Mouse (Mus musculus) cerebellum, adult 9-11 months (tissue): ENCODE data around the gene Bcap31.
"Not testable (repeated sequence)": the region's sequence is repeated elsewhere in the genome, so short reads cannot be mapped to it uniquely, and the experiment has no call there.

Experiments
- DNase-seq: peaks from one replicate; pipeline ENCODE4 v3.0.0; 2022

Bcap31 gene

DNA sequence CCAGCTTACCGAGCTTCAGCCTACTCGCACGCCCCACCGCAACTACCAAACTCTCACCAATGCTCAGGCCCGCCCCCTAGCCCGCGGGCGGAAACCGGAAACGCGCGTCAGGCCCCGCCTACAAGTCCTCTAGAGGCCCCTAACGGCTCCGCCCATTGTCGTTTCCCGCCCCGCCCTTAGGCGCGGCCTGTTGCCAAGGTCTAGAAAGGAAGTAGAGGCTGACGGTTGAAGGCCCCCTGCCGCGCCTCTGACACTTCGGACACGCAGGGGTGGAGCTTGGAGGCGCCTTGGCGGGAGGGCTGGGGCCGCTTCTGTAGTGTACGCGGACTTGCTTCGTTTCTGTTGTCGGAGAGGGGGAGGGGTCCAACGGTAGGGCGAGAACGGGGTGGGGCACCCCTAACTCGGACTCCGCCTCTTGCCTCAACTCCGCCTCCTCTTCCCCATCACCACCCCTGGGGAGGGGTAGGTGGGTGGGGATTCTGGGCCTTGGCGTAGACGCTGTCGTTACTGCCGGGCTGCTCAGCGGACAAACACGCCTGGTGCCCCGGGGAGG lies at the start of gene Bcap31, which contains the start of gene Abcd1:
Gene Bcap31 (minus strand): TSS at position 67 of the 553 bp plus-strand sequence.
Gene Abcd1 (plus strand): TSS at position 489 of the 553 bp plus-strand sequence.
- peak; percentile 91 for DNase-seq

DNA sequence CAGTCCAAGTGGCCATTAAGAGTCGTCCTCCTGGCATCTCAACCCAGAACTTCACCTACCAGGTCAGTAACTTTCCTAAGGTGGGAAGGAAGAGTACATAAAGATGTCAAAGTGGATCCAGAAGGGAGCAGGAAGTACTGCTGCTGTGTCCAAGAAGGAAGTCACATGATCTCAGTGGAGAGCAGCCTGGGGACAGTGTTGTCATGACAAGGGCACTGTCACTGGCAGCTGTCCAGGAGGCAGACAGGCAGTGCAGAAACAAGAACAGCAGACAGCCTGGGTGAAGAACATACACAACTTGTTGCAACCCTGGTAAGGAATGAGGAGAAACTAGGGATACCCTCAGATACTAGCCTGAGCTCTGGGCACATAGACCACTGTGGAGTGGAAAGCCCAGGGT lies 49.3 kb upstream of the Bcap31 start:
- peak; percentile 21 for DNase-seq

DNA sequence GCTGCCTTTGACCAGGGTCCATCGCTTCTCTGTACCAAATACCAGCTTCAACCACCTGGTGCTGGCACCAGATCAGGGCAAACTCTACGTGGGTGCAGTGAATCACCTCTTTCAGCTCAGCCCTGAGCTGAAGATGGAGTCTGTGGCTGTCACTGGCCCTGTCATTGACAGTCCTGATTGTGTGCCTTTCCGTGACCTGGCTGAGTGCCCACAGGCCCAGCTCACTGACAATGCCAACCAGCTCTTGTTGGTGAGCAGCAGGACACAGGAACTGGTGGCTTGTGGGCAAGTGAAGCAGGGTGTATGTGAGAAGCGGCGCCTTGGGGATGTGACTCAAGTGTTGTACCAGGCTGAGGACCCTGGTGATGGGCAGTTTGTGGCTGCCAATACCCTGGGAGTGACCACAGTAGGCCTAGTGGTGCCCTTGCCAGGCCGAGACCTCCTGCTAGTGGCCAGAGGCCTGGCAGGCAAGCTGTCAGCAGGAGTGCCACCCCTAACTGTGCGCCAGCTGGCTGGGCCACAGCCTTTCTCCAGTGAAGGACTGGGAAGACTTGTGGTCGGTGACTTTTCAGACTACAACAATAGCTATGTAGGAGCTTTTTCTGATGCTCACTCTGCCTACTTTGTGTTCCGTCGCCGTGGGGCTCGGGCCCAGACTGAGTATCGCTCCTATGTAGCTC lies 42.8 kb upstream of the Bcap31 start:
- peak; percentile 76 for DNase-seq

DNA sequence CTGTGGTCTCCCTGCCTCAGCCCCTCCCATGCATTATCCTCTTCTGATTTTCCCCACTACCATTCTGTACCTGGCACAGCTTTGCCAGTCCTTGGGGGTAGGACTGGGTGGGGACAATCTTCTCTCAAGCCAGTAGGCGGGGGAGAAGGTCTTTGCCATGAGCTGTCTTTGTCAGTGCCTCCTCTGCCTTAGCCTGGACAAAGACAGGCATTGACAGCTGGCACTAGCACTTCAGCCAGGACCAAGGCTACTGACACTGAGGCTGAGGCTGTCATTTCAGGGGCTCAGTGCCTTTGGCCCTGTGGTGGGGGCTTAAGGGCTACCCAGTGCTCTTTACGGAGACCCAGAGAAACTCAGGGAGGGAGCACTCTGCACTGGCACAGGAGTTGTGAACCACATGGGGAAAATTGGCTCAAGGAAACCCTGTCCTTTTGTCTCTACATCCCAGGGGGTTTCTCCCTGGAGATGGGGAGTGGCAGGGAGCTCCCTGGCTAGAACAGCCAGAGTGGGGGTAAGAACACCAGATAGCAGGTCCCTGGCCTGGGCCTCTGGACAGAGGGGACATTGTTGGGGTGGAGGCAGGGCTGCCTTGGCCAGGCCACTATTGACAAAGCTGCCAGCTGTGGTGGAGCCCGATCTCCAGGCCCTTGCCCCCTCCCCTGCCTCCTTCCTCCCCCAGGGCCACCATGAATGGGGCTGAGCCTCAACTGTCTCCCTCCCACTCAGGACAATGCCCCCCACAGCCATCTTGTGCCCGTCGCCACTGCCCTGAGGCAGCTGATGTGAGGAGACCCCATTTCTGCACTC lies 40.6 kb upstream of the Bcap31 start, which contains the start of gene Plxnb3:
Gene Plxnb3 (plus strand): TSS at position 757 of the 807 bp plus-strand sequence.
- peak; percentile 38 for DNase-seq

DNA sequence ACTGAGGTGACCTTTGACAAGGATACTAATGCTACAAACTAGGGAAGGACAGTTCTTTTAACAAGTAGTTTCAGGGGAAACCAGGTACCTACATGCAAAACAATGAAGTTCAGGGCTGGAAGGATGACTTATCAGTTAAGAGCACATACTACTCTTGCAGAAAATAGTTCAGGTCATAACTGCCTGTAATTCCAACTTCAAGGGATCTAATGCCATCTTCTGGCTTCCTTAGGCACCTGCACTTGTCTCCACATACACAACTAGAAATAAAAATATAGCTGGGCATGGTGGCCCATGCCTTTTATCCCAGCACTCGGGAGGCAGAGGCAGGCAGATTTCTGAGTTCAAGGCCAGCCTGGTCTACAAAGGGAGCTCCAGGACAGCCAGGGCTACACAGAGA lies 33.0 kb upstream of the Bcap31 start:
- no peak for DNase-seq

DNA sequence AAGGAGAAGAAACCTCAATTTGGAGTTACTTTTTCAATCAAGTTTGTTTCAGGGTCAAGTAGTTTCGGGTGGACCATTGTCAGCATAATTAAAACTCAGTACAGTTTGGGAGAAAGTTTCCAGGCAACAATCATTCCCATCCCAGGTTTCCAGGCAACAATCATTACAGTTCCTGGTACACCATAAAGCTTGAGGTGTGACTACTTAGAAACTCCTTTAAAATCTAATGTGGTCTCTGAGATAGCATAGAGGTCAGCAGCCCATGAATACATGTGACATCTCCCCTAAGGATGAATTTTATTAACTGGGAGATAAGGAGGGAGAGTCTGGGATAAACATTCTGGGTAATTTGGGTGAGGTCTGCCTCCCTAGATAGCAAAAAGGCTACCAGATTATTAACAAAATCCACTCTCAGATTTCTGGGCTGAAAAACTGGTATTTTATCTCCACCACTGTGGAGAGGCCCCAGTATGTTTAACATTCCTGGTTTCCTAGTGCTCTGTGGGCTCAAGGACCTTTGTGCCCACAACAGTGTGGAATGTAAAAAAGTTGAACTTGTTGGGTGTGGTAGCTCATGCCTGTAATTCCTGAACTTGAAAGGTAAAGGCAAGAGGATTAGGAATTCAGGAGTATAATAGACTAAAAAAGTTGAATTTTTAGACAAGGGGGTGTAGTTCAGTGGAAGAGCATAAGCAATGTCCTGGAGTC lies 29.0 kb upstream of the Bcap31 start:
- DNase-seq: no peak

DNA sequence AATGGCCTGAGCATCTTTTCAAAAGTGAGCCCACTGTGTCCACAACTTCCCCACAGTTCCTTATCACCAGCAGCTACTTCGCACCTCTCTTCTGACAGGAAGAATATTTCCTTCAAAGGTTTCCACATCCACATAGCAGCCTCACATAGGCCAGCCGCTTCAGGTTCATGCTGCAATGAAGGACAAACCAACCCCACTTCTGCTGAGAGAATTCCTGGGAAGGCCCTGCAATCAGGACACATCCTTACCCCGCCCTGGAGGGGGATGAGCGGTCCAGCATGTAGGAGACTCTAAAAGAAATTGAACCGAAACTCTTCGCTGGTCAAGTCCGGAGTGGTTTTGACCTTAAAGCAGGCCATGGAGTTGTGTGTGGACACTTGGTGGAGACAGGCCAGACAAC lies 23.9 kb upstream of the Bcap31 start:
- not testable (repeated sequence) for DNase-seq

DNA sequence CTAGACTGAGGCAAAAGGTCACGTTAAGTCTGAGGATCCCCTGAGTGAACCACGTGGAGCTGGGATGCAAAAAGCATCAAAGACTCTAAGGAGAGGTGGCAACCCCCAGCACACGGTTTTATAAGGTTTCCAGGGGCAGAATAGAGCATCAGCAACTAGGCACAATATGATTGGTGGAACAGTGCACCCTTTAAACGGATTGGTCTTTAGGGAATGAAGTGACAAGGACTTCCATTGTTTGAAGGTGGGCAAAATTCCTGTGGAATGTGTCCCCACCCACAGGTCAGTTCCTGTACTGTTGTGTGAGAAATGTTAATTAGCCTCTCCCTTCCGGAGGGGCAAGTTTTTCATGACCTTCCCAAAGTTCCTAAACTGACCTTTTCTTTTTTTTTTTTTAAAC lies 23.2 kb upstream of the Bcap31 start:
- no peak for DNase-seq

DNA sequence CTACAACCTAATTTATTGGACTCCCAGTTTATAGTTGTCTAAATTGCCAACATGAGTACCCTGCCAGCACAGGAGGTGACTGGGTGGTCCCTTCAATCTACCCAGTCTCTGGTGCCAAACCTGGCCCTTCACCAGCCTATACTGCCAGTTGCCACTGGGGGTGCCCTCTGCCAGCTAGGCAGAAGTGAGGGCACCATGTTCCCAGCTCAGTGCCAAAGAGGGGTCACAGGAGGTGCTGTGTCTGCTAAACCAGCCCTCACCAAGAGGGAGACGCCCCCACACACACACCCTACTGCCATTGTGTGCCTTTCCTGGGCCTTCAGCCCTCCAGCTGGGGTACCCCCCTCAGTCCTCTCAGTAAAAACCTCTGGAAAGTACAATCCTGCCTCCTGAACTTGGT lies 22.2 kb upstream of the Bcap31 start:
- DNase-seq: no peak

DNA sequence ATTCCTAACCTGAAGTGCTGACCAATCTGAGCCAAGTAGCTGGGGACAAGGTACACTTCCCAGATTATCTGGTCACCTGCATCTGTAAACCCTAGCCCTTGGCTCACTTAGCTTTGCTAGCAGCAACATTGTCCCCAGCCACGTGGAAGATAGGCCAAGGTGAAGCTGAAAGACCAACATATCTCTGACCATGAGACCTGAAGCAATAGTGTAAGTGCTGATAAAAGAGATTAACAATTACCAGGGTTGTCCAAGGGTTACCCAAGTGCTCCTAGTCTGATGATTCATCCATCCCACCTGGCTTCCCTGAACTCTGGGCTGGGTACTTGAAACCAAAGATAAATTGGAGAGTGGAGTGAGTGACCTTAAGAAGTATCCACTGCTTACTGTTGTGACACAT lies 14.9 kb upstream of the Bcap31 start:
- DNase-seq: no peak

DNA sequence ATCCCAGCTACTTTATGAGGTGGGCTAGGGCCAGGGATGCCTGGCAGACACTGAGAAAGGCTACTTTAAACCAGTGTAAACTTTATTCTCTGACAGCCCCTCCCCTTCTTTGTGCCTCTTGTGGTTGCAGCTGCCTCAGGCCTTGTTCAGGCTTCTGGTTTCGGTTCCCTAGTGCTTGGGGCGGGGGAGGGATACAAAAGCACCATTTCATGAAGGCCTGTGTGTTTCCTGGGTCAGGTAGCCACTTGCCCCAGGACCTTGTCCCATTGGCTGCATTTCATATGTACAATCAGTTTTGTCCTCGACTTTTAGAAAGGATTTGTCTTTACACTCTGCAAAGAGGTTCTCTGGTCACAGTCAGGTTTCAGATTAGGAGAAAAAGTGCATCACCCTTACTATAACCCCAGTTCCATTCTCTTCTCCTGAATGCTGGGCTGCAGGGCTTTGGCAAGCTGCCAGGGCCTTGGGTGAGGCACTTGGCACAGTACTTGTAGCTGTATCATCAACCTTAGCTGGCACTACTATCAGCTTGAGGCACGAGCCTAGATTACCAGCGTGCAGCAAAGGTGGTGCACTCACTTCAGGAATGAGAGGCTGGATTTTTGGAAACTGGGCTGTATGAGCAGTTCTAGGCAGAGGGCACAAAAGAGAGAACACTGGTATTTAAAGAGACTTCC lies 2.8 kb upstream of the Bcap31 start:
- DNase-seq: peak; percentile 39

DNA sequence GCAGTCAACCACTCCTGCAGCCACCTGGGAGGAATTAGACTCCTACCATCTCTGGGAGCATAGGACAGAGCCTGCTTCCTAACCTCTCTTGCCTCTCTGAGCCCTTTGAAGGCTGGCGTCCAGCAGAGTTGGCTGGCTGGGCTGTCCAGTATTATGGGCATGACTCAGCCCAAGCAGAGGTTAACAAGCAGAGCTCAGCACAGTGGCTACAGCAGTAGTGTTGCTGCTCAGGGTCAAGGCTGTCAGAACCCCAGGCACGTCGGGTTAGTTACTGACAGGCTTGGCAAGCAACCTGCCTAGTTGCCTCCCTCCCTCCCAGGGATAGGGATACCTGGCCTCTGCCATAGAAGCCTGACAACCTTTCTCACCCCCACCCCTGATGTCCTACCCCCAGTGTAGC lies 2.3 kb upstream of the Bcap31 start:
- peak; percentile 21 for DNase-seq

DNA sequence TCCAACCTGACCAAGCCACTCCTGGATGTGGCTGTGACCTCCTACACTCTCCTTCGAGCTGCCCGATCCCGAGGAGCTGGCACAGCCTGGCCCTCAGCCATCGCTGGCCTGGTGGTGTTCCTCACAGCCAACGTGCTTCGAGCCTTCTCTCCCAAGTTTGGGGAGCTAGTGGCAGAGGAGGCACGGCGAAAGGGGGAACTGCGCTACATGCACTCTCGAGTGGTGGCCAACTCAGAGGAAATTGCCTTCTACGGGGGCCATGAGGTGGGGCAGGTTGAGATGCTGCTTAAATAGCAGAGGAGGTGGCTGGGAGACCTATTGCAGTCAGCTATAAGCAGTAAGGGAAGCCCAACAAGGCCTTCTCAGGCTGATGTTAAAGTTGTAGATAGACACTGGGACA lies 1.7 kb upstream of the Bcap31 start:
- DNase-seq: peak; percentile 40

DNA sequence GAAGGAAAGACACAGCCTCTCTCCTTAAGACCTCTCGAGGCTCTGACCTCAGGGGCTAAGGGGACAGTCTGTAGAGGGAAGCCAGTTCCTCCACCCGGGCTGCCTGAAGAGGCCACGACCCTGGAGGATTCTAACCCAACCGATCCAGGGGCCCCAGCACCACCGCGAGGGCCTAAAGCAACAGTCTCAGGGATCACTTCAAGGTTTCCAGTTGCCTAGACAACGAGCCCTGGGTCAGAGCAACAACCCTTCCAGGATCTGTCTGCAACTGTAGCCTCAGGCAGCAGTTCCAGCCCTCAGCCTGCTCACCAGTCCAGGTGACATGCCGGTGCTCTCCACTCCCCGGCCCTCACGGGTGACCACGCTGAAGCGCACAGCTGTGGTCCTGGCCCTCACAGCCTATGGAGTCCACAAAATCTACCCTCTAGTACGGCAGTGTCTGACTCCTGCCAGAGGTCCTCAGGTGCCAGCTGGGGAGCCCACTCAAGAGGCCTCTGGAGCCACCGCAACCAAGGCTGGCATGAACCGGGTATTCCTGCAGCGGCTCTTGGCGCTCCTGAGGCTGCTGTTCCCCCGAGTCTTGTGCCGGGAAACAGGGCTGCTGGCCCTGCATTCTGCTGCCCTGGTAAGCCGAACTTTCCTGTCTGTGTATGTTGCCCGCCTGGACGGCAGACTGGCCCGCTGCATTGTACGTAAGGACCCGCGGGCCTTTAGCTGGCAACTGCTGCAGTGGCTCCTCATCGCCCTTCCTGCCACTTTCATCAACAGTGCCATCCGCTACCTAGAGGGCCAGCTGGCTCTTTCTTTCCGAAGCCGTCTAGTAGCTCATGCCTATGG lies 952 bp upstream of the Bcap31 start:
- peak; percentile 49 for DNase-seq

DNA sequence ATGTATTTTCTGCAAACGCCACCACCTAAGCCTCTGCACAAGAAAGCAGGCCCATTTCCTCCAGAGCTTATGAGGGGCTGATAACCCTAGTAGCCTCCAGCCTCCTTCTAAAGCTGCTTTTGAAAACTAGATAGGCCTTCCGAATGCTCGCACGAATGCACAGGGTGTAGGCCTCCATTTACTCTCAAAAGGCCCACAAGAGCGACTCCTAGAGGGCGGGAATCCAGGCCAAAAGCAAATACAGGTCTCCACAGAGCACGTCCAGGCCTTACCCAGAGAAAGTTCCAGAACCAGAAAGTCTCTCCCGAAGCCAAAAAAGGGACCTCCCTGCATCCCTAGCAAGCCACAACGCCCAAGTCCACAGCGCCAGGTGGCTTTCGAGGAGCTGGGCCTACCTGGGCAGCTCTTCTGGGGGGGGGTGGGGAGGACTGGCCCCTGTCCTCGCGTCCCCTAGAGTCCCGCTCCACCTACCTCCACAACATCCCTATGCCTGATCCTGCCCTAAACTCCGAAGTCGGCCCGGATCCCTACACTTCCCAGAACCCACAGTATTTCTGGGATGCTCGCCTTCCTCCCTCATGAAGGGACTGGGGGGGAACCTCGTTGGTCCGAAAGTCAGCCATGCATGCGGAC lies 383 bp downstream of the Bcap31 start:
- peak; percentile 58 for DNase-seq

DNA sequence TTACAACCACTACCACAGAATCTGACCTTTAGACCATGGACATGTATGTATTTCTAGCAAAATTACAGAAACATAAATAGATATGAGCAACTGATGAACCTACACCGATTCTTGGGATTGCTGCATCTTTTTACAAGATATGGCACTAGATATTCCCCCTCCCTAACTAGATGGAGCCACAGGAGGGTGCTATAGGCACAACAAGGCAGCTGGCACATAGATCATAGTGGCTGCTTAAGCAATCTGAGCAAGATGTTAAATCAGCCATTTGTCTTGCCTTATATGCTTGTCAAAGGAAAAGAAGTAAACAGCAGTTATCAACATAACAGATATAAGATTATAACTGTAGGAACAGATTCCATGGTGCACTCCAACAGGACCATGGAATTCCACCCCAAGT lies 15.5 kb downstream of the Bcap31 start:
- DNase-seq: no peak

DNA sequence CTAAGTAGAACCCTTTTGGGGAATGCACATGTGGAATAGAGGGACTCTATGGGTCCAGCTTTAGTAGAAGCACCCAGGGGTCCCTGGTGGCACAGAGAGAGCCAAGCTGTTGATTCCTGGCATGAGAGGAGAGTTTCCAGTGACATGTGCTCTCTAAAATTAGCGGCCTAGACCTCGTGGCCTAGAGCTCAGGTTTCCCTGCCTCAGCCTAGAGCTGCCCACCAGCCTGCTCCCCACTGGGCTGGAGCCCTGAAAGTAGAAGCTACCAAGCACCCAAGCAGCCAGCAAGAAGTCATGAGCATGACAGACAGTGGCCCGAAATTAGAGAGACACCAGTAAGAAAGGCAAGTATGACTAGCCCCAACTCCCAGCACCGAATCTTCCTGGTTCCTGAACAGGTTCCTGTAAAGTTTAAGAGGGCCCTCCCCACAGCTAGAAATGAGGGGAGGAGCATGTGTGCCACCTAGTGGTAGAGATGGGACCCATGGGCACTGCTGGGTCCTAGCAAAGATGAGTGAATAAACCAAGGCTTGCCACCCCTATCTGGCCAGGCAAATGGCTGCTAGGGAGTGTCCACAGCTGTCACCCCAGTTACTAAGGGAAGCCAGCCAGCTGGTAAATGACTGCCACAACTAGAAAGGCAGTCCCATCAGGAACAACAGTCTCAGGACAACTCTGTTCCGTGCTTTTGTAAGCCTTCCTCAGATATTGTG lies 24.9 kb downstream of the Bcap31 start:
- peak; percentile 62 for DNase-seq

DNA sequence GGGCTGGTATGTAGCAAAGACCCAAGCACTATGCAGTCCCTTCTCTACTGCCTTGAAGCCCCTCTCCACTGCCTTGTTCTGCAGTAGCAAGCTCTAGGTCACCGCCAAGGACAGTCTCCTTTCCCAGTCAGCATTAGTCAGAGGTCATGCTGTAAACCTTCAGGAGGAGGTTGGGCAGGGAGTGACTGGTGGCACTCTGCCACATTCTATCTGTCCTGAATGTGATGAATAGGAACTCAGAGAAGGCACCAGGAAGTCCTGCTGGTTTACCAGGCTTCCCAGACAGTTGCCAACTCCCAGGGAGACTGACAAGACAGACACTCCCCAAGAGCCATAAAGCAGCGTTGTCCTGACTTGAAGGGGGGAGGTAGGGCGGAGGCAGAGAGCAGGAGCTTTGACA lies 30.3 kb downstream of the Bcap31 start:
- DNase-seq: peak; percentile 64

DNA sequence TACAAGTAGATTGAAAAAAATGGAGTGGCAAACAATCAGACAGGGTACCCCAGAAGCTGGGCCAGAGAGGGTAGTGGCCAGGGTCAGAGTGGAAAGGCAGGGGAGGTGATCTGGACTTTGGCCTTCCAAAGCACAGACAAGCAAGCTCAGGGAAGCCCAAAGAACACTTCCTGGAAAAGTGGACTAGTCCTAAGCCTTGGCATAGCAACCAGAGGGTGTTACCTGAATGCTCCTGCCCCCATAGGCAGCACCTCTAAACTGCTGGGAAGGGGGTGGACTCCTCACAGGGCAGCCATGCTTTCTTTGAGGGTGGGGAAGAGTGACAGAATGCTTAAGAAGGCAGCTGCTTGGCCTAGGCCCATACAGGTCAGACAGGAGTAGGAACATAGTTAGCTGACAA lies 31.0 kb downstream of the Bcap31 start:
- DNase-seq: no peak

DNA sequence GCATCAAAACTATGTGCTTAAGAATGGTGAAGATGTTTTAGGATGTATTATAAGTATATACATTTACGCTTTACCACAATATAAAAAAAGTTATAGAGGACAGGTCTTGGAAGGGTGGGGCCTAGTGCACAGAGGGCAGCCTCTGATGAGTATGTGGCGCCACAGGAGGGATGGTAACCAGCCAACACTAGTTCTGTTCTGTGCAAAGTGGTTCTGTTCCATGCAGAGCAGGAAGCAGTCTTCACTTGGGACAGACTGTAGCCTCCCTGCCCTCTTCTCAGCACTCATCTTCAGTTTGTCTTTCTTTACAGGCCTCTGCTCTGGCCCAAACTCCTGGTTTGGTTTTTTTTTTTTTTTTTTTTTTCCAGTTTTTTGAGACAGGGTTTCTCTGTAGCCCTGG lies 31.8 kb downstream of the Bcap31 start:
- no peak for DNase-seq

DNA sequence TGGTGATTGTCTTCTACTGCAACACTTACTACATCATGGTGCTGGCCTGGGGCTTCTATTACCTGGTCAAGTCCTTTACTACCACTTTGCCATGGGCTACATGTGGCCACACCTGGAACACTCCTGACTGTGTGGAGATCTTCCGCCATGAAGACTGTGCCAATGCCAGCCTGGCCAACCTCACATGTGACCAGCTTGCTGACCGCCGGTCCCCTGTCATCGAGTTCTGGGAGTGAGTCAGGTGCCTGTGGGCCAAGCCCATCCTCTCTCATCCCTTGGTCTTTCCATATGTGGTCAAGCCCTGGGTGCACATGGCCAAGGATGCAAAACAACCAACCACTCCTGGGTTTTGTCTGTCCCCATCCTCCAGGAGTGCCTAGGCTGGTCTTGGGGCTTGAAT lies 39.3 kb downstream of the Bcap31 start:
- no peak for DNase-seq
